Mouse (Mus musculus) erythroblast, adult 5-6 weeks (primary cell): ENCODE measurements around the gene Tmtc1. TPM values are rescaled to one million over a fixed set of nuclear protein-coding genes. Genes with fewer than 3 reads are reported as not detected.

Experiments used
- ATAC-seq: replicated peaks from 2 replicates; pipeline ENCODE4 v1.8.0; 2016; ENCODE audit warnings: moderate number of reproducible peaks, mild to moderate bottlenecking, moderate TSS enrichment, inconsistent platforms; ENCODE audit not compliant: poor library complexity, low FRiP score, severe bottlenecking
- total RNA-seq, 2 experiments: library from RNA; stranded (forward) in 1 of 2; stranded (reverse) in 1 of 2; fragments of 150-400 nt in 1 of 2; fragments of 200-764, 138-1000 nt in 1 of 2; gene quantifications; 2 replicates each; pipeline versions ENCODE4 v1.2.3 to v1.2.4; 2015 to 2017; ENCODE audit warnings: low replicate concordance in 2 of 2

Tmtc1 gene
- total RNA-seq, 2 experiments from 2014 or later, result 0.09 TPM; not detected in 1

GRCm38 (mm10) chr6:148331916-148332315 lies 112.3 kb downstream of the Tmtc1 start:
- ATAC-seq, result no peak

- no peak for ATAC-seq
Measured at GRCm38 (mm10) chr6:148329976-148330375, 114.2 kb downstream of the Tmtc1 start.

- ATAC-seq, result no peak
Measured at GRCm38 (mm10) chr6:148328928-148329327, 115.3 kb downstream of the Tmtc1 start.

GRCm38 (mm10) chr6:148328130-148328529 lies 116.1 kb downstream of the Tmtc1 start:
- ATAC-seq, result no peak

- ATAC-seq, result no peak
Measured at GRCm38 (mm10) chr6:148318736-148319135, 125.5 kb downstream of the Tmtc1 start.

GRCm38 (mm10) chr6:148315571-148316080 lies 128.6 kb downstream of the Tmtc1 start:
- no peak for ATAC-seq

GRCm38 (mm10) chr6:148315106-148315505 lies 129.1 kb downstream of the Tmtc1 start:
- ATAC-seq, result no peak

GRCm38 (mm10) chr6:148310981-148311380 lies 133.2 kb downstream of the Tmtc1 start:
- ATAC-seq, result no peak

GRCm38 (mm10) chr6:148305821-148306220 lies 138.4 kb downstream of the Tmtc1 start:
- ATAC-seq, result no peak

- no peak for ATAC-seq
Measured at GRCm38 (mm10) chr6:148305191-148305590, 139.0 kb downstream of the Tmtc1 start.

- no peak for ATAC-seq
Measured at GRCm38 (mm10) chr6:148302261-148302660, 141.9 kb downstream of the Tmtc1 start.

- no peak for ATAC-seq
Measured at GRCm38 (mm10) chr6:148297086-148297485, 147.1 kb downstream of the Tmtc1 start.

- no peak for ATAC-seq
Measured at GRCm38 (mm10) chr6:148296418-148296817, 147.8 kb downstream of the Tmtc1 start.

GRCm38 (mm10) chr6:148294506-148294905 lies 149.7 kb downstream of the Tmtc1 start:
- ATAC-seq, result no peak

GRCm38 (mm10) chr6:148290865-148291264 lies 153.3 kb downstream of the Tmtc1 start:
- no peak for ATAC-seq

- no peak for ATAC-seq
Measured at GRCm38 (mm10) chr6:148283224-148283881, 160.8 kb downstream of the Tmtc1 start.

- no peak for ATAC-seq
Measured at GRCm38 (mm10) chr6:148279240-148279639, 164.9 kb downstream of the Tmtc1 start.

- ATAC-seq, result no peak
Measured at GRCm38 (mm10) chr6:148276418-148276817, 167.8 kb downstream of the Tmtc1 start.

- ATAC-seq, result no peak
Measured at GRCm38 (mm10) chr6:148275046-148275445, 169.1 kb downstream of the Tmtc1 start.

GRCm38 (mm10) chr6:148260729-148261101 lies 183.5 kb downstream of the Tmtc1 start:
- ATAC-seq, result no peak

- no peak for ATAC-seq
Measured at GRCm38 (mm10) chr6:148259979-148260728, 184.0 kb downstream of the Tmtc1 start.
